Mouse (Mus musculus) embryonic fibroblast, embryonic 13.5 days (primary cell): Measurements from ENCODE around the gene Igflr1. TPM values are rescaled to one million over a fixed set of nuclear protein-coding genes. Genes with fewer than 3 reads are reported as not detected.

Experiments
- H3K27ac ChIP-seq: 2 replicates; pipeline ENCODE4 v1.5.1; 2012; ENCODE audit warnings: low read length, control low read depth, inconsistent platforms; ENCODE audit not compliant: insufficient read depth
- H3K4me1 ChIP-seq: 2 replicates; pipeline ENCODE4 v1.6.1; 2011; ENCODE audit warnings: low read length; ENCODE audit not compliant: control insufficient read depth, insufficient read depth
- H3K4me3 ChIP-seq: 2 replicates; pipeline ENCODE4 v1.5.1; 2011; ENCODE audit warnings: mild to moderate bottlenecking, control low read depth, low read length; ENCODE audit not compliant: insufficient read depth
- CTCF ChIP-seq: IDR thresholded peaks from 2 replicates; pipeline ENCODE4 v1.5.1; 2011; ENCODE audit warnings: mild to moderate bottlenecking, control low read depth, low read length, moderate library complexity, borderline replicate concordance; ENCODE audit not compliant: insufficient read depth
- POLR2A ChIP-seq: IDR thresholded peaks from 2 replicates; pipeline ENCODE4 v1.6.1; 2011; ENCODE audit warnings: low read depth, mild to moderate bottlenecking, control low read depth, low read length, moderate library complexity
- polyA plus RNA-seq: library from polyadenylated mRNA; stranded (reverse); fragments of >200 nt; gene quantifications from 2 replicates; pipeline ENCODE4 v1.2.4, GENCODE M21; 2011; ENCODE audit warnings: low read depth; ENCODE audit not compliant: missing spikeins, insufficient read length

The Igflr1 gene
- polyA plus RNA-seq, 1 experiment: not detected

- H3K4me1 ChIP-seq: no peaks in the 10 kb centered on the region
- TF ChIP-seq POLR2A (peak; percentile 96), CTCF (no peak)
Observed at GRCm38 (mm10) chr7:30552102-30553020, 12.9 kb upstream of the Igflr1 start, which contains the start of the genes Hspb6 and Proser3. Hspb6 (plus strand) TSS chr7:30552178. Proser3 (minus strand) TSS chr7:30552299.

GRCm38 (mm10) chr7:30553021-30553589 lies 12.1 kb upstream of the Igflr1 start:
- TF ChIP-seq POLR2A (peak; percentile 95), CTCF (no peak)
- Histone ChIP-seq H3K4me1 (peaks cover 3% of the 10 kb centered on the region; the same call in 1 of the 2 replicates), H3K27ac (peak overlapping the region; percentile 96)

More at GRCm38 (mm10) chr7:30552102-30553020, 12.9 kb upstream of the Igflr1 start, which contains the start of the genes Hspb6 and Proser3:
- peak within 1 kb of the TSS; percentile 88 for H3K4me3 ChIP-seq
- peak within 1 kb of the TSS; percentile 96 for H3K27ac ChIP-seq

GRCm38 (mm10) chr7:30553810-30554584 lies 11.2 kb upstream of the Igflr1 start:
- TF ChIP-seq CTCF: no peak
- TF ChIP-seq POLR2A: 0 out of 2 replicates have a peak, but pooled peaks have one; percentile 18
- Histone ChIP-seq H3K4me3 (no peak overlapping the region), H3K27ac (no peak overlapping the region), H3K4me1 (peaks cover 3% of the 10 kb centered on the region; the same call in 1 of the 2 replicates)

More at GRCm38 (mm10) chr7:30553021-30553589, 12.1 kb upstream of the Igflr1 start:
- peak overlapping the region; percentile 48 for H3K4me3 ChIP-seq

GRCm38 (mm10) chr7:30556894-30557536 lies 8.2 kb upstream of the Igflr1 start:
- no peak for TF ChIP-seq POLR2A
- TF ChIP-seq CTCF: peak; percentile 18; the same call in 1 of the 2 replicates
- H3K4me1 ChIP-seq: peaks cover 3% of the 10 kb centered on the region; the same call in 1 of the 2 replicates
- no peak overlapping the region for H3K4me3 ChIP-seq
- H3K27ac ChIP-seq: no peak overlapping the region

GRCm38 (mm10) chr7:30557901-30558514 lies 7.2 kb upstream of the Igflr1 start:
- peaks cover 3% of the 10 kb centered on the region; the same call in 1 of the 2 replicates for H3K4me1 ChIP-seq
- H3K4me3 ChIP-seq: peak overlapping the region; percentile 68
- H3K27ac ChIP-seq: no peak overlapping the region
- TF ChIP-seq POLR2A: no peak
- TF ChIP-seq CTCF: no peak

GRCm38 (mm10) chr7:30558656-30559442 lies 6.4 kb upstream of the Igflr1 start:
- Histone ChIP-seq H3K4me1 (peaks cover 3% of the 10 kb centered on the region; the same call in 1 of the 2 replicates), H3K27ac (0 out of 2 replicates have a peak overlapping the region, but pooled peaks have one; percentile 17), H3K4me3 (peak overlapping the region; percentile 68)
- TF ChIP-seq CTCF: no peak
- no peak; the same call in 1 of the 2 replicates for TF ChIP-seq POLR2A

- TF ChIP-seq POLR2A (peak; percentile 77), CTCF (no peak)
- Histone ChIP-seq H3K4me3 (peak within 1 kb of the TSS; percentile 68), H3K27ac (peak within 1 kb of the TSS; percentile 17; the same call in 1 of the 2 replicates), H3K4me1 (peaks cover 5% of the 10 kb centered on the region; the same call in 1 of the 2 replicates)
Observed at GRCm38 (mm10) chr7:30559443-30559954, 5.7 kb upstream of the Igflr1 start, which contains the start of gene Lin37. Lin37 (minus strand) TSS chr7:30559838.
